Mouse (Mus musculus) embryonic facial prominence, embryonic 11.5 days (tissue): ENCODE measurements around the gene Kif13a. TPM values are rescaled to one million over a fixed set of nuclear protein-coding genes. Genes with fewer than 3 reads are reported as not detected.
A peak's percentile ranks its signal among the peaks of the same experiment; 100 is the strongest.

Experiments used
- ATAC-seq: fragments of 200-750 bp; cut with Nextera tagmentation; replicated peaks from 2 replicates; pipeline ENCODE4 v1.8.0; 2017; ENCODE audit warnings: low read depth; ENCODE audit not compliant: insufficient number of reproducible peaks, low FRiP score, low TSS enrichment
- DNase-seq: peaks from one replicate; pipeline ENCODE4 v3.0.0-alpha.2; 2015; ENCODE audit warnings: low spot score
- H3K27ac ChIP-seq: fragments of 300-500 bp; sonication (generic); replicated peaks from 2 replicates; pipeline ENCODE4 v1.5.1; 2014; ENCODE audit warnings: mild to moderate bottlenecking, low read depth, low read length, control low read depth
- H3K27me3 ChIP-seq: fragments of 300-500 bp; sonication (generic); 2 replicates; pipeline ENCODE4 v1.6.1; 2014; ENCODE audit warnings: mild to moderate bottlenecking, low read length, moderate library complexity, mixed read lengths; ENCODE audit not compliant: control insufficient read depth, insufficient read depth
- H3K36me3 ChIP-seq: fragments of 300-500 bp; sonication (generic); replicated peaks from 2 replicates; pipeline ENCODE4 v1.6.1; 2014; ENCODE audit warnings: low read depth, mild to moderate bottlenecking, low read length, moderate library complexity, mixed read lengths; ENCODE audit not compliant: control insufficient read depth, insufficient read depth
- H3K4me1 ChIP-seq: fragments of 300-500 bp; sonication (generic); 2 replicates; pipeline ENCODE4 v1.6.1; 2014; ENCODE audit warnings: low read length, mixed read lengths; ENCODE audit not compliant: control insufficient read depth, insufficient read depth
- H3K4me2 ChIP-seq: fragments of 300-500 bp; sonication (generic); 2 replicates; pipeline ENCODE4 v1.6.1; 2014; ENCODE audit warnings: low read depth, mild to moderate bottlenecking, control low read depth, low read length, moderate library complexity
- H3K4me3 ChIP-seq: fragments of 300-500 bp; sonication (generic); 2 replicates; pipeline ENCODE4 v1.5.1; 2014; ENCODE audit warnings: low read depth, low read length, control low read depth
- H3K9ac ChIP-seq: fragments of 300-500 bp; sonication (generic); replicated peaks from 2 replicates; pipeline ENCODE4 v1.6.1; 2014; ENCODE audit warnings: mild to moderate bottlenecking, control low read depth, low read length
- H3K9me3 ChIP-seq: fragments of 300-500 bp; sonication (generic); replicated peaks from 2 replicates; pipeline ENCODE4 v1.6.1; 2016; ENCODE audit warnings: mild to moderate bottlenecking, low read length, inconsistent platforms, mixed read lengths; ENCODE audit not compliant: control insufficient read depth
- WGBS: fragments of 180-500 bp; shearing (Covaris S2); extraction: QIAGEN DNeasy Blood & Tissue Kit; methylation state at CpG from one replicate; pipeline ENCODE4 v1.1.7; 2014; 5-methylcytosine and 5-hydroxymethylcytosine counted together
- polyA plus RNA-seq: library from polyadenylated mRNA; unstranded; fragments of >200 nt; fragmentation: Nextera tagmentation; extraction: Ambion mirVana; gene quantifications from 2 replicates; pipeline ENCODE4 v1.2.1, GENCODE M21; 2014

The Kif13a gene
- polyA plus RNA-seq = 17.3 and 19.1 TPM in 2 replicates

- ATAC-seq = peak; percentile 74
- peak within 1 kb of the TSS; percentile 97 for H3K9ac ChIP-seq
- no peaks in the 10 kb centered on the region for H3K4me1 ChIP-seq
- H3K27me3 ChIP-seq = peaks cover 2% of the 10 kb centered on the region; the same call in 1 of the 2 replicates
- H3K4me2 ChIP-seq = peak within 1 kb of the TSS; percentile 83
- no peaks in the 10 kb centered on the region for H3K36me3 ChIP-seq
- no peaks in the 10 kb centered on the region for H3K9me3 ChIP-seq
- H3K4me3 ChIP-seq = peak within 1 kb of the TSS; percentile 82
- under 1% methylated on average over 60 of the region's 96 CpGs for WGBS
- DNase-seq = peak; percentile 86
- H3K27ac ChIP-seq = peak within 1 kb of the TSS; percentile 95
These were observed at the start of gene Kif13a for GRCm38 (mm10) chr13:46929719-46930658. Gene Kif13a, minus strand, starts transcription at chr13:46929867.

GRCm38 (mm10) chr13:46976532-46976931 is 46.9 kb upstream of the Kif13a start:
- DNase-seq (no peak), ATAC-seq (no peak)
- Histone ChIP-seq H3K9ac (no peak overlapping the region), H3K9me3 (no peaks in the 10 kb centered on the region), H3K4me3 (no peak overlapping the region), H3K4me1 (no peaks in the 10 kb centered on the region), H3K36me3 (no peaks in the 10 kb centered on the region), H3K27ac (no peak overlapping the region), H3K4me2 (no peak overlapping the region), H3K27me3 (no peaks in the 10 kb centered on the region)
- 93% methylated on average over 7 of the region's 7 CpGs for WGBS

GRCm38 (mm10) chr13:46975930-46976329 is 46.3 kb upstream of the Kif13a start:
- WGBS = 50% methylated on average over 4 of the region's 4 CpGs
- Histone ChIP-seq H3K27me3 (no peaks in the 10 kb centered on the region), H3K27ac (no peak overlapping the region), H3K9ac (no peak overlapping the region), H3K9me3 (no peaks in the 10 kb centered on the region), H3K36me3 (no peaks in the 10 kb centered on the region), H3K4me3 (no peak overlapping the region), H3K4me1 (no peaks in the 10 kb centered on the region), H3K4me2 (no peak overlapping the region)
- DNase-seq (no peak), ATAC-seq (no peak)

- Histone ChIP-seq H3K4me2 (no peak overlapping the region), H3K4me1 (no peaks in the 10 kb centered on the region), H3K27me3 (no peaks in the 10 kb centered on the region), H3K9ac (no peak overlapping the region), H3K27ac (no peak overlapping the region), H3K4me3 (no peak overlapping the region), H3K9me3 (no peaks in the 10 kb centered on the region), H3K36me3 (no peaks in the 10 kb centered on the region)
- 26% methylated on average over 14 of the region's 14 CpGs for WGBS
- peak; percentile 64 for DNase-seq
- ATAC-seq = peak; percentile 87
These were observed 45.4 kb upstream of the Kif13a start for GRCm38 (mm10) chr13:46975031-46975551.

- Histone ChIP-seq H3K27me3 (no peaks in the 10 kb centered on the region), H3K9ac (no peak overlapping the region), H3K27ac (no peak overlapping the region), H3K4me2 (no peak overlapping the region), H3K9me3 (no peaks in the 10 kb centered on the region), H3K36me3 (no peaks in the 10 kb centered on the region), H3K4me3 (no peak overlapping the region), H3K4me1 (no peaks in the 10 kb centered on the region; the same call in 1 of the 2 replicates)
- WGBS = 86% methylated on average over 10 of the region's 10 CpGs
- no peak for ATAC-seq
- DNase-seq = no peak
These were observed 40.7 kb upstream of the Kif13a start for GRCm38 (mm10) chr13:46970286-46970945.

GRCm38 (mm10) chr13:46968626-46969025 is 39.0 kb upstream of the Kif13a start:
- no peak overlapping the region for H3K9ac ChIP-seq
- no peaks in the 10 kb centered on the region for H3K9me3 ChIP-seq
- H3K4me1 ChIP-seq = no peaks in the 10 kb centered on the region; the same call in 1 of the 2 replicates
- H3K27ac ChIP-seq = no peak overlapping the region
- H3K4me3 ChIP-seq = no peak overlapping the region
- no peaks in the 10 kb centered on the region for H3K27me3 ChIP-seq
- no peak for DNase-seq
- 94% methylated on average over 2 of the region's 2 CpGs for WGBS
- ATAC-seq = no peak
- H3K4me2 ChIP-seq = no peak overlapping the region
- H3K36me3 ChIP-seq = no peaks in the 10 kb centered on the region

GRCm38 (mm10) chr13:46967308-46967707 is 37.6 kb upstream of the Kif13a start:
- Histone ChIP-seq H3K27me3 (no peaks in the 10 kb centered on the region), H3K9me3 (no peaks in the 10 kb centered on the region), H3K4me1 (no peaks in the 10 kb centered on the region; the same call in 1 of the 2 replicates), H3K9ac (no peak overlapping the region), H3K4me3 (no peak overlapping the region), H3K36me3 (no peaks in the 10 kb centered on the region), H3K4me2 (no peak overlapping the region), H3K27ac (no peak overlapping the region)
- ATAC-seq (no peak), DNase-seq (no peak)
- 75% methylated on average over 4 of the region's 4 CpGs for WGBS
